Mouse (Mus musculus) megakaryocyte-erythroid progenitor cell, adult 5-6 weeks (primary cell): ENCODE results near the gene Cnga1. TPM values are rescaled to one million over a fixed set of nuclear protein-coding genes. Genes with fewer than 3 reads are reported as not detected.
"Not testable (repeated sequence)": the region's sequence is repeated elsewhere in the genome, so short reads cannot be mapped to it uniquely, and the experiment has no call there.

Source experiments
- ATAC-seq: replicated peaks from 2 replicates; pipeline ENCODE4 v1.8.0; 2016; ENCODE audit warnings: mild to moderate bottlenecking, inconsistent platforms; ENCODE audit not compliant: severe bottlenecking, poor library complexity, low FRiP score, low TSS enrichment
- total RNA-seq, 2 experiments: library from RNA; stranded (forward) in 1 of 2; stranded (reverse) in 1 of 2; fragments of 200-1000, 215-1000 nt in 1 of 2; fragments of >200 nt in 1 of 2; fragmentation: Nextera tagmentation in 1 of 2; gene quantifications; 2 replicates each; pipeline ENCODE4 v1.2.3; 2014 to 2017

The Cnga1 gene
- total RNA-seq, 2 experiments from 2014 or later, result not detected

DNA sequence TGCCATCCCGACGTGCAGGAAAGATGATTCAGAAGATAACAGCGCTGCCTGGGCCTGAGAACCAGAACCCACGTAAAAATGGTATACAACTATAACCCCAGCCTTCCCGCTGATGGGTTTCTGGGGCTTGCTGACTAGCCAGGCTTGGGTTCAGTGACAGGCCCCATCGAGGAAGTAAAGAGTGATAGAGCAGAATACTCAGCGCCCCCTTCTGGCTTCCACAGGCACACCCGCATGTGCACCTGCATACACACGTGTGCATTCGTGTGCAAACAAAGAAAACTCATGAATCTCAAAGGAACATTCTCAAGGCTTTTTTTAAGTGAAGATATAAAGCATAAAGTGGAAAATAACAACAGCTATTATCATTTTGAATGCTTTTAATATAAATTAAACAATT lies 2.1 kb upstream of the Cnga1 start:
- 0 out of 2 replicates have a peak, but pooled peaks have one; percentile 46 for ATAC-seq

DNA sequence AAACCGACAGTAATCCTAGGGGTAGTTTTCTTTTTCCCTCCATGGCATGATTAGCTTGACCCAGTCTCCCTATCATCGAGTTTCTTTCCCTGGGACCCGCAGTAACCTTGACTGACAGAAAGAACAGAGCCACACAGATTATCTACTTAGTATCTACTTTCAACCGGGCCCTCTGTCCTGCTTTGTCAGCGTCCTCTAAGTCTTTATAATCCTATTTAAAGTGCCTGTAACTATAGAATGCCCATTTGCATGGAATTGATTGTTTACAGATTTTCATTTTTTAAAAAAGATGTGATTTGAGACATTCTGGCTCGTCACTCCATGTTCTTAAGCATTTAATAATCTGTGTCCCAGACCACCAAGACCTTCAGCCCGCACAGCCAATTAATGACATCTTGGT lies 420 bp downstream of the Cnga1 start:
- no peak for ATAC-seq

DNA sequence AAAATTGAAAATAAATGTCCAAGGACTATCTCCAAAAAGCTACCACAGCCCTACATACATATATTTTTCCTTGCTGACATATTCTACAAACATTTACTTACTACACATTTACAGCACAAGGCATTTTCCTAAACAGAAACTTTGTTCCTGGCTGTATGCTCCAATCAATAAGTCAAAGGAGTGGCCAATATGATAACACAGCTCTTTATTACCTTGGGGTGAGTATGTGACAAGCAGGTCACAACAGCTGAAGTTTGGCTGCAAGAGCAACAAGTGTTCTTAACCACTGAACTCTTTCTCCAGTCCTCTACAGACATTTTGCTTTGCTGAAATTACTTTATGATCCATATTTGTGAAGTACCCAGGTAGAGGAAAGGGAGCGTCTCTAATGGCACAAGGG lies 4.0 kb downstream of the Cnga1 start:
- ATAC-seq, result no peak

DNA sequence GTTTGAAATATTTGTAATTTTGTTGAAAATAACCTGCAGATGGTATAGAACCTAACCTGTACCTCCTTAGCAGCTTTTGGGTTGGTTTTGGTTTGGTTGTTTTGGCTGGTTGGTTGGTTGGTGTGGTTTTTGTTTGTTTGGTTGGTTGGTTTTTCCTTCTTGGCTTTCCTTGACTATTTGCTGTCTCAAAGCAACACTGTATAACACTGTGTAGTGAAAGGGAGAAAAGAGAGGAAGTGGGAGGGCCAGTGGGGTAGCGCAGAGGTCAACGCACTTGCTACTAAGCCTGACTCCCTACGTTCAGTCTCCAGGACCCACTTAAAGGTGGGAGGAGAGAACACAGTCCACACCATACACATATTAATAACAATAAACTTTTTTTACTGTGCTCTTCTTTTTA lies 7.5 kb downstream of the Cnga1 start:
- ATAC-seq, result no peak

GRCm38 (mm10) chr5:72636122-72636521 lies 8.0 kb downstream of the Cnga1 start:
- ATAC-seq, result peak; percentile 48; the same call in 1 of the 2 replicates

DNA sequence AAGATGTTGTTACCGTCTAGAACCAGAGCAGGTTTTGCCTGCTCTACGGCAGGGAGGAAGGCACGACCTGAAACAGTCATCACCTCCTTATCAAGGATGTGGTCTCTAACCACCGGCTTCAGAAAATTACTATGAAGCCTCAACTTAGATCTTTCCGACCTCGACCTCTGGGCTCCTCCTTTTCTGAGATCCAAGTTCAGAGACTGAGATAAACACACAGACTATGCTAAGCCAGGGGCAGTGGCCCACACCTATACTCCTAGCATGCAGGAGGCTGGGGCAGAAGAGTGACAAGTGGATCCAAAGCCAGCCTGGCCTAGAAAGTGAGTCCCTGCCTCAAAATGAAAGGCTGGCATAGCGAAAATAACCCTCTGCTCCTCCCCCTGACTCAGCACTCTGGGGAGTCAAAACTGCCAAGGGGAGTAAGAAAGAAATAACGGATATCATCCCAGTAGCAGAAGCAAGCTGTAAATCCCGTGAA lies 9.2 kb downstream of the Cnga1 start:
- peak; percentile 86 for ATAC-seq

GRCm38 (mm10) chr5:72630026-72630425 lies 14.0 kb downstream of the Cnga1 start:
- no peak for ATAC-seq

DNA sequence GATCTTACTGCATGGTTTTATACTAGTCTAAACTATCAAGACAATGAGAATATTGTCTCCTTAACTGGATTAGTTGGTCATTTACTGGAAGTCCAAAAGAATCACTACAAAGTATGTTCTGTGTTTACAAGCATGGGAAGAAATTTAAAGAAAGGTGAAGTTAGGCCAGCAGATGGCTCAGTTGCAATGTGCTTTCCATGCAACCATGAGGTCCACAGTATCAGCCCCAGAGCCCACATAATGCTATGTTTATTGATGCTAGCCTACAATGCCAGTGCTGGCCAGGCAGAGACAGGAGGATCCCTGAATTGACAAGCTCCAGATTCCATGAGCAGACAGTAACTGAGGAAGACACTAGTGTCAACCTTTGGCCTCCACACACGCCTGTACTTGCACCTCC lies 23.1 kb downstream of the Cnga1 start:
- ATAC-seq, result no peak

DNA sequence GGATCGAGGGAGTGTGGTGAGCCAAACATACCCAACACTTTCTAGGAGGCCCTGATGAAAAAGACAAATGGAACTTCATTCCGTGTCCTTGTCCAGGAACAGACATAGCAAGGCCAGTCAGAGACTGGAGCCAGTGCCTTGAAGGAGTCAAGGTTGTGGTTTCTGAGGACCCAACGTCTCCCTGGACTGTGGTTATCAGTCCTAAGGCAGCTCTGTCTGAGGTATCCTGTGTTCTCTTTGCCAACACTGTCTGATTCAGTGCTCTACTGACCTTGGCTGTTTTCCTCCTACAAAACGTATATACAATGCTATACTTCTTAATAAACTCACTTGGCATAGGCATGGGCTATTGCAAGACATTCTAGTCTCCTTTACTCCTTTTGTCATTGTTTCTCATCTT lies 26.7 kb downstream of the Cnga1 start:
- peak; percentile 37 for ATAC-seq

GRCm38 (mm10) chr5:72603138-72603537 lies 40.9 kb downstream of the Cnga1 start:
- ATAC-seq, result no peak

DNA sequence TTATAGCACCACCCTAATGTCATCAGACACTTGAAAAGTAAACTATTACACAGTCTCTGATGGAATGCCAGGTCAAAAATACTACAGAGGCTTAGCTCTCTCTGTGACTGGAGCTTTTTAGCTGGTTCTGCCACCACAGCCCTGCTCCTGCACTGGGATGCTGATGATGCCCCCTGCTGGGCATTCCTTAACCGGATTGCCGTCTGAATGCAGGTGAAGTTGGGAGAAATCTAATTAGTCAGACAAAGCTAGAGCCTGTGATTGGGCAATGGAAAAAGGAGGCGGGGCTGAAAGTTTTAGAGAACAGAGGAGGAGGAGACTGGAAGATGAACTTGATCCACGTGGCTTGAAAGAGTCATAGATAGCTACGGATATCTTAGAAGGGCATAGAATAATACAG lies 43.1 kb downstream of the Cnga1 start:
- ATAC-seq, result peak; percentile 78

DNA sequence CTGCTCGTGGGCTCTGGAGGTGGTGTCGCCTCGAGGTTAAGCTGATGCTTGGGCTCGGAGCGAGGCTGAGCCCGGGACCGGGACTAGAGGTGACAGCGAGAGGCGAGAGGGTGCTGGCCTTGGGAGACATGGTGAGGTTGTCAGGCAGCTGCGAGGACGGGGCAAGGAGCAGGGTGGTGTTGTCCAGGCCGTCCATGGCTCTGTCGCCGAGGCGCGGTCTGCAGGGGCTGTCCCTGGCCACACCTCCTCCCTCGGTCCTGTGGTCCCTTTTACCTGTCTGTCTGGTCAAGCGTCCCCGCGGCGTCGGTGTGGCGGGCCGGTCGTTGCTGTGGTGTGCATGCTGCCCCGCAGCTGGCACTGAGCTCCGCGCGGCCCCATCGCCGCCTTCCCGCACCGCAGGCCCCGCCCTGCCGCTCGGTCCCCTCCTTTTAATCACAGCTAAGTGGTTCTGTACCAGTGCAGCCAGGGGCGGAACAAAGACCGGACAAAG lies 56.8 kb downstream of the Cnga1 start, which contains the start of gene Gm5868:
Gene Gm5868 (minus strand): TSS at position 360 of the 490 bp plus-strand sequence.
- ATAC-seq, result no peak

- not testable (repeated sequence) for ATAC-seq
These were observed 57.3 kb downstream of the Cnga1 start for GRCm38 (mm10) chr5:72586667-72587191.

DNA sequence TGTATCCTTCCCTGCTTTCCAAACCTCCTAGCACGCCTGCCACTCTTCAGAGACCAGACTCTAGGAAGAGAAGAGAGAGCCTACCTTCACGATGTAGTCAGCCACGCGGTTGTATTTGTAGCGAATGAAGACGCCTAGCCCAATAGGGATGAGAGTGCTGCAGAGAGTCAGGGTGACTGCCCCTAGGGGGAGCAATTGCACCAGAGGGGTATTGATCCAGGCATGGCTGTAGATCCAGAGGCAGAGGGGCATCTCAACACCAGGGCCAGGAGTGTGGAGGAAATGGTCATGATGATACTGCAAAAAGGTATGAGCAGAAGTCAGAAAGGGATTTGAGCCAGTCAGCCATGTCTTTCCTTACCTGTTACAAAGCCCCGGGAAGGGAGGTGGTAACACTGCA lies 58.0 kb downstream of the Cnga1 start:
- ATAC-seq, result peak; percentile 83

- ATAC-seq, result not testable (repeated sequence)
These were observed 63.1 kb downstream of the Cnga1 start, which contains the start of gene Zar1 for GRCm38 (mm10) chr5:72580970-72581332. Gene Zar1, minus strand, starts transcription at chr5:72581254.

DNA sequence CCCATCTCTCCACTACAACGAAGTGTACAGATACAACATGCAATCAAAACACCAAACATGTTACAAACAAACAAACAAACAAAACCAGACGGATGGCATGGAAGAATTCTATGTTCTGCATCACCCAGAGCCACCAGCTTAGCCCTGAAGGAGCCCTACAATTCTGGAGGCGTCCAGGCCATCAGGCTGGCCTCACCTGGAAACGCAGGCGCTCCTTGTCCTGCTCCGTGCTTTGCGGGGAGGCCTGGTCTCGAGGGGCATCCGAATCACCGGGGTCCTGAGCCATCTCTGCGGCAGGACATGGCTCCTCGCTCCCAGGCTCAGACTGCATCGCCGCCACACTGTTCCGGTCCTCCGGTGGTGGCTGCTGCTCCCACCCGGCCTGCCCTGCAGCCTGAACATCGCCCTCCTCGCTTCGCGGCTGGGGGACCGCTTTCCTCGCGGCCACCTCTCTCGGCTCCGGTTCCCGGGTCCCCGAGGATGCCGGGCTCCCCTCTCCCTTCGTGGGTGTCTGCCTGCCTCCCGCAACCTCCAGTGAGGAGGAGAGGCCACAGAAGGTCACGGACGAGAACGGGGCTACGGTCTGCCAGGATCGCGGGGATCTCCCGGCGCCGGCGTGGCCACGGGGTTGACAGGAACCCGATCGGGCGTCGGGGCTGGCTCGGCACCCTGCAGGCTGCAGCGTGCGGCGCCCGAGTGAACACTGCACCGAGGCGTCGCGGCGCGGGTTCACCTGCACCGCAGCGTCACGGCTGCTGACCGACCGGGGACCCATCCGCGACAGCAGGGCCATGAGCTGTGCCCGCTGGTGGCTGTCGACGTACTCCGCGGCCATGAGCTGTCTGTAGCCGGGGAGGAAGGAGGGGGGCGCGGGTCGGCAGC lies 63.7 kb downstream of the Cnga1 start:
- ATAC-seq, result peak; percentile 41; the same call in 1 of the 2 replicates

DNA sequence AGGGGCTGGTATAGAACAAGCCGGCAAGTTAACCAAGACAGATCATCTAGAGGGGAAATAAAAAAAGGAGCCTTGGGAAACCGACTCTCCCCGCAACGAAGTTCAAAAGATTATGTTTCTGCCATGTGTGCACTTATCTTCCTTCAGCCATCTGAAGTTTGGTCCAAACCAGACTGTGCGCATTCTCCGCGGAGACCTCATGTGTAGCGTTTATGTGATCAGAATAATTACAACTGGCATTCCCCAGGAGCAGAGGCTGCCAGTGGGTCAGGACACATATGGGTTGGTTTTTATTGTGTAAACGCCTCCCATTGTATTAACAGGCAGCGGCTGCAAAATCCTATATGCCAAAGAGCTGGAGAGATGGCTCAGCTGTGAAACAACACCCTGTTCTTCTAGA lies 64.5 kb downstream of the Cnga1 start:
- ATAC-seq, result not testable (repeated sequence)

DNA sequence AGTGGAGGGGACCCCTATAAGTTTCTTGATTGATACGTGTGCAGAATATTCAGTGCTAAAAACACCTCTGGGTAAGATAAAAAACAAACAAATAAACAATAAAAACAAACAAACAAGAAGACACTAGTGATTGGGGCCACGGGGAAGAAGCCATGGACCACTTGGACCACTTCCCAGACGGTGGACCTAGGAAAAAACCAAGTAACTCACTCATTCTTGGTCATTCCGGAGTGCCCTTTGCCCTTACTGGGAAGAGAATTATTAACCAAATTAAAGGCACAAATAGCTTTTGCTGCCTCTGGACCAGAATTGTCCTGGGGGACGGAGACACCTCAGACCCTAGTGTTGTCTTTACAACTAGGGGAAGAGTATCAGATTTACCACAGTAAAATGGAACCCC lies 78.5 kb downstream of the Cnga1 start:
- no peak for ATAC-seq

DNA sequence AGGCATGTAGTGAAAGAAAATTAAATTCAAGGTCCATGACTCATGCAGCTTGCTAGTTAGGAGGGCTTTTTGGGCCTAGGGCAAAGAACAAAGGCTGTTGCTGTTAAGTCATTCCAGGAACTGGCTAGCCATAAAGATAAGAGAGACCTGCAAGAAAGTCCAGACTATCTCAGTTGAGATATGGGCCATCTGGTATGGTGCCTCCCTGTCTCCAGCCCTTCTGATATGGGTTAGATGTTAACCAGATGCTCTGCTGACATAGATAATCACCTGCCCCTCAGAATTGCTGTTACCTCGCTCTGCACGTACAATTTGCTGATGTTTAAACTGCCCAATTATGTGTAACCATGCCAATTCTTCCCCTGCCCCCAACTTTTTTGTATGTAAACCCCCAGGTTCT lies 80.9 kb downstream of the Cnga1 start:
- not testable (repeated sequence) for ATAC-seq

DNA sequence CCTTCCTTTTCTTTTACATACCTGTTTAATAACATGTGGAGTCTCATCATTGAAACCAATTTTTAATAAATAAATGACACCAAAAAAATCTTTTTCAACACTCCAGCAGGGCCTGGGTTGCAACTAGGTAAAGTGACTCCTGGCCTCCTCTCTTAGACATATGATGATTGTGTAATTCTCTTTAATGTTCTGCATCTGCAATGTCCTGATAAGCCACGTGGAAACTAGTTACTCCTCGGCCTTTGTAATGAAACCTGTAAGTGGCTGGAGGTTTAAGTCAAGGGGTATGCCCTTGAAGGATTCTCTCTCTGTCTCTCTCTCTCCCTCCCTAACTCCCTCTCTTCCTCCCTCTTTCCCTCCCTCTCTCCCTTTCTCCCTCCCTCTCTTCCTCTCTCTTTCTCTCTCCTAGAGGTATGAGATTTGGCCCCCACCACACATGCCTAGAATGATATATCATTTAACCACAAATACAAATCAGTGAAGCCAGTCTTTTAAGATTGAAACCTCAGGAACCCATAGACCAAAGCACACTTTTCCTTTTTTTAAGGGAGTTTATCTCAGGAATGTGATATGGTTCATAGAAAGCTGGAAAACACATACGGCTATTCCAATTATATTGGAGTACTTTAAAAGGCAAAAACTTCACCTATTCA lies 83.0 kb downstream of the Cnga1 start:
- ATAC-seq, result peak; percentile 51
